Mouse (Mus musculus) heart, postnatal 25 days (tissue): ENCODE measurements around the gene 1700012P22Rik. TPM values are rescaled to one million over a fixed set of nuclear protein-coding genes. Genes with fewer than 3 reads are reported as not detected.
A peak's percentile ranks its signal among the peaks of the same experiment; 100 is the strongest.

Experiments used
- DNase-seq: peaks from one replicate; pipeline ENCODE4 v3.0.0; 2022; ENCODE audit warnings: low spot score
- intact Hi-C: fragments of 180-260 bp; cut with DNase I; formaldehyde crosslinking; loops from one replicate; pipeline ENCODE4 v1.15.1; 2025
- total RNA-seq, 2 experiments: library from RNA; stranded (reverse); gene quantifications; 2 replicates each; pipeline ENCODE4 v1.2.3; 2021

The 1700012P22Rik gene
- not detected for total RNA-seq

DNA sequence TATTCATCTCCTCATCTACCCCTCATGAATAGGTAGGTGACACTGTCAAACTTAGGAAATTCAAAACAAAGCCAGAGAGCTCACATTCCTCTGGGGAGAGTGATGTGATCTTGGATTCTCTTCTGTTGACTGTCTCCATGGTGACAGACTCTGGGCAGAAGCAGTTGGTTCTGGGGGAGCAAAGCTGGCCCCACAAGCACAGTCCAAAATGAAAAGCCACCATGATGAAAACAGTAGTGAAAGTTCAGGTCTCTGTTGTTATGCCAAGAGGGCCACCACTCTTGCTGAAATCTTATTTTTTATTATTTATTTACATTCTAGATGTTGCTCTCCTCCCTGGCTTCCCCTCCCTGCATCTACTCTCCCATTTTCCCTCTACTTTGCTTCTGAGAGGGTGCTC lies at the start of gene 1700012P22Rik:
Gene 1700012P22Rik (minus strand): TSS at position 101 of the 400 bp plus-strand sequence.
- DNase-seq: no peak
- intact Hi-C loops: no loop called here

DNA sequence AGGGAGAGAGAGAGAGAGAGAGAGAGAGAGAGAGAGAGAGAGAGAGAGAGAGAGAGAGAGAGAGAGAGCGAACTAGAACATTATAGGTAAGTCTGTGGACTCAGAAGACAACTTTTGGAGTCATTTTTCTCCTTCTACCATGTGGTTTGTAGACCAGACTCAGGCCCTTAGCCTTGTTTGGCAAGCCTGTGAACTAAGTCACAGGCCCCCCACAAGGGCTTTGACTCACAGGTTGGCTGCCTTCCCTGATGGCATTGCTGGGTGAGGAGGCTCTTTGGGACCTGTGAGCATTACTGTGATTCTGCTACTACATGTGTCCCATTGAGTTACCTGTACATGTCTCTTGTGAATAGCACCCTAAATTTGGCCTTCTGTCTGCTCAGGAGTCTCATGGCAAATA lies 29.5 kb upstream of the 1700012P22Rik start:
- intact Hi-C loops: no loop called here
- no peak for DNase-seq

DNA sequence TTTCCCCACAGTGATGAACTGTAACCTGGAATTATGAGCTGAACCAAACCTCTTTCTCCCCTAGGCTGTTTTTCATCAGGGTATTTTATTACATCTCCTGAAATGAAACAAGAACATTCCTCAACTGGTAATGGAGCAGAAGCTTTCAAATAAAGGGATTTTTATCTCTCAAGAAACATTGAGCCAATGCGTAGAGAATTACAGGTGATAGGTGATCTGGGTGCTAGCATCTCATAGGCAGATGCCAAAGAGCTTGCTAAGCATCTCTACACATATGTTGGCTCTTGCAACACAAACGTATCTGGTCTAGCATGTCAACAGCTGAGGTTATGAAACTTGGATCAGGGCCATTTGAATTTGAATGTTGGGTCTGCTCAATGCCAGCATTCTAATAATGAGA lies 26.6 kb upstream of the 1700012P22Rik start:
- intact Hi-C loops: no loop called here
- DNase-seq: no peak

DNA sequence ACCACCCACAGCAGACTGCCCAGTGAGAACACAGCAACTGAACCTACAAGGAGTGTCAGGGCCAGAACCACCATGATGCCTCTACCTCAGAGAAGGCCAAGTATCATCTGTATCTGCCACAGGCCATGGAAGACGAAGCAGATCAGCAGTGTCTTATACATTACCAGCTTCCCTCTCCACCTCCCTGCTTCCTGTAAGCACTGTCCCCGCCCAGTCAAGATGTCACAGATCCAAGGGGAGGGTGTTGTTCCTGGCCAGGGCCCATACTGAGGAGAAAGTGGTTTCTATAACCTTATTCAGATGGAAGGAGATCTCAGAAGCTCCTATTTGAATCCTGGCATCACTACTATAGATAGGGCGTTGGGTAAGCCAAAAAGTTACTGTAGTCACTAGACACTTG lies 25.1 kb upstream of the 1700012P22Rik start, which contains the start of gene Aadacl3:
Gene Aadacl3 (minus strand): TSS at position 101 of the 400 bp plus-strand sequence.
- DNase-seq: no peak
- intact Hi-C loops: no loop called here

DNA sequence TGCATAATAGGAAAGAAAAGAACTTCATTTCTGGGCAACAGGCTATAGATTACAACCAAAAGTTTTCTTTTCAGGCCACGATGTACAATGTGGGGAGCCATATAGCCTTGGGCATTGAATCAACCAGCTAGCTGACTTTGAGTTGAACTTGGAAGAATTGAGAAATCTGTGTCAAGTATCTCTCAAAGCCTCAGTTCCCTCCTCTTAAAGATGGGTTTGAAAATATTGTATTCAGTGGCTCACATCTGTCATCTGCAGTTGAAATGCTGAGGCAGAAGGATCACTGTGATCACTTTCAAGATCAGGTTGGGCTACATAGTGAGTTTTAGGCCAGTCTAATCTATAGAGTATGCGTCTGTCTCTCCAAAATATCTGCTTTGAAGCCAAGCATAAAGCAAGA lies 14.6 kb upstream of the 1700012P22Rik start, which contains the start of gene Gm9944:
Gene Gm9944 (minus strand): TSS at position 101 of the 400 bp plus-strand sequence.
- intact Hi-C loops: no loop called here

DNA sequence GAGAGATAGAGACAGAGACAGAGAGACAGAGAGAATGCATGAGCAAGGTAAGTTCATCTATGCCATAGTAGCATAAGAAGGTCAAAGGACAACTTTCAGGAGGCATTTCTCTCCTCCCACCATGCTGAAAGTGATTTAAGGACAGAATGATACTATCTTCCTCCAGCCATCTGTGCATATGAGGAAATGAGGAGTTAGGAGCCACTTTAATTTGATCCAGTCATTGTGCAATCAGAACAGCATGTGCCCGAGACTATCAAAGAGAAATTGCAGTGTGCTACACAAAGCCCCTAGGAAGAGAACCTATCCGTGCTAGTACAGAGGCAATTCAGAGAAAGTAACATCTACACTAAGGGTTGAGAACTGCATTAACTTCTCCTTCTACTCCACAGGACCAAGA lies 10.0 kb upstream of the 1700012P22Rik start:
- no peak for DNase-seq
- intact Hi-C loops: no loop called here

More for the DNA sequence above, 14.6 kb upstream of the 1700012P22Rik start, which contains the start of gene Gm9944:
- DNase-seq: no peak

DNA sequence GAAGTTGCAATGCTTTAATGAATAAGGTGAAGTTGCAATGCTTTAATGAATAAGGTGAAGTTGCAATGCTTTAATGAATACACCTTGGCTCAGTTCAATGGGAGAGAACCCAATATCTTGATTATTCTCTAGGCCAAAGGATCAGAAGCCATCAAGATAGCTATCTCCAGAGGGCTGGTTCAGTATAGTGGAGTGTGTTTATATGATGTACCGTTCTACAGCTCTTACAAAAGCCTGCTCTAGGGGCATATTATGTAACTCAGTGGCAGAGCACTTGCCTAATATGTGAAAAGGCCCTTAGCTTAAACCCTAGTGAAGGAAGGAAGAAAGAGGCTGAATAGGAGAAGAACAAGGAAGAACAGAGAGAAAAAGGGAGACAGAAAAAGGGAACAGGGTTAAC lies 3.0 kb upstream of the 1700012P22Rik start:
- intact Hi-C loops: no loop called here

DNA sequence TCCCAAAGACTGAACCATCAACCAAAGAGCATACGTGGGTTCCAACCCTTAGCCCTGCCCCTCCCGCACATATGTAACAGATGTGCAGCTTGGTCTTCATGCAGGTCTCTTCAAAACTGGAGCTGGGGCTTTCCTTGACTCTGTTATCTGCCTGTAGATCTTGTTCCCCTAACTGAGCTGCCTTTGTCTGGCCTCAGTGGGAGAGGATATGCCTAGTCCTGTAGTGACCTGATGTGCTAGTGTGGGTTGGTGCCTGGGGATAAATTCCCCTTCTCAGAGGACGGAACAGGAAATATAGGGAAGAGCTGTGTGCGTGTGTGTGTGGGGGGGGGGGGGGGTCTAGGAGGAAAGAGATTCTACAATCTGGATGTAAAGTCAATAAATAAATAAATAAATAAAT lies 2.5 kb upstream of the 1700012P22Rik start:
- intact Hi-C loops: no loop called here
- DNase-seq: no peak

More for the DNA sequence above, 3.0 kb upstream of the 1700012P22Rik start:
- no peak for DNase-seq

DNA sequence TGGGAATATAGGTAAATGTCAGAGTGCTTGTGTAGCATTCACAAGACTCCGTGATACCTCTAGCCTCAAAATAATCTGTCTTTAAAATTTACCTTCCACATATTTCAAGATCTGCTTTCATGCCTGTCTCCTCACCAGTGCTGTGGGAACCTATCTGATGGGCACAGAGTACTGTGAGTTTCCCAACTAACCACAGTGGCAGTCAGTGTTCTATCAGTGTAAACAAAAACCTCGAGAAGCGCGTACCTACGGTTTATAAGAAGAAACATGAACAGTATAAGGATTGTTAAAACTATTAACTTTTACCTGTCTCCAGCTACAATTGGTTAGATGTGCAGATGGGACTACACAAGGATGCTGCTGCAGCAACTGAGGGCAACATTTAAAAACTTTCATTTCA lies 5.4 kb downstream of the 1700012P22Rik start:
- intact Hi-C loops: no loop called here
- no peak for DNase-seq

DNA sequence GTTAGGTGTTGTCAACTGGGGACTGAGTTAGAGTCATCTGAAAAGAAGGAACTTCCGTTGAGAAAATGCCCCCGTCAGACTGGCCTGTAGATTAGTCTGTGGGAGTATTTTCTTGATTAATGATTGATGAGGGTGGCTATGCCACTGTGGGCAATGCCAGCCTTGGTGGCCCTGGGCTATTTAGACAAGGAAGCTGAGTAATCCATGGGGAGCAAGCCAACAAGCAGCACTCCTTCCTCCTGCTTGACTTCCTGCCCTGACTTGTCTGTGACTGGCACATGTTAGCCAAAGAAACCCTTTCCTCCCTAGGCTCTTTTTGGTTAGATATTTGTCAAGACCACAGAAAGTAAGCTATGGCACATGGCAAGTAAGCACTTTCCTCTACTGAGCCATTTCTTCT lies 7.8 kb downstream of the 1700012P22Rik start:
- intact Hi-C loops: no loop called here

DNA sequence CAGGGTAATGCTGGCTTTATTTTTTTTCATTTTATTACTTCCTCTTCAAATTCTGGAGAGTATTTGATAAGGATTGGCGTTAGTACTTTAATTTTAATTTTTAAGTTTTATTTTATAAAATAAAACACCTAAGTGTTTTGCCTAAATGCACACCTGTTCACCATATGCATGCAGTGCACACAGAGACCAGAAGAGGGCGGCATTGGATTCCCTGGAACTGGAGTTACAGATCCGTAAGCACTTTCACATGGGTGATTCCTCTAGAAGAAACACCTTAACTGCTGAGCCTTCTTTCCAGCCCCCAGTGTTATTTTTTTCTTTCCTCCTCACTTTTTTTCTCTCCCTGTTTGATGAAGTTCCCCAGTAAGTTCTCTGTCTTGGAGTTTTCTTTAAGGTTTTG lies 9.7 kb downstream of the 1700012P22Rik start:
- no peak for DNase-seq
- intact Hi-C loops: no loop called here

More for the DNA sequence above, 7.8 kb downstream of the 1700012P22Rik start:
- no peak for DNase-seq

DNA sequence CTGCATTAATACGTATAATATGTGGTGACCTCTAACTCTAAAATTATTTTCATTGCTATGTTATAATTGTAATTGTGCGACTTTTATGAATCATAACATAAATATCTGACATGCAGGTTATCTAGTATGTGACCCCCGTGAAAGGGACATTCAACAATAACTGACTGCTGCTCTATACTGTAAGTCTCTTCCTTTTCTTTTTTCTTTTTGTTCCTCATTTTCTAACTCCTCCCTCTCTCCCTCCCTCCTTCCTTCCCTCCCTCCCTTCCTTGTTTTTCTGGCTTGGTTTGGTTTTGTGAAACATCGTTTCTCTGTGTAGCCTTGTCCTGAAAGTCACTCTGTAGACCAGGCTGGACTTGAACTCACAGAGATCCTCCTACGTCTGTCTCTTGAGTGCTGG lies 14.0 kb downstream of the 1700012P22Rik start:
- no peak for DNase-seq
- intact Hi-C loops: no loop called here

DNA sequence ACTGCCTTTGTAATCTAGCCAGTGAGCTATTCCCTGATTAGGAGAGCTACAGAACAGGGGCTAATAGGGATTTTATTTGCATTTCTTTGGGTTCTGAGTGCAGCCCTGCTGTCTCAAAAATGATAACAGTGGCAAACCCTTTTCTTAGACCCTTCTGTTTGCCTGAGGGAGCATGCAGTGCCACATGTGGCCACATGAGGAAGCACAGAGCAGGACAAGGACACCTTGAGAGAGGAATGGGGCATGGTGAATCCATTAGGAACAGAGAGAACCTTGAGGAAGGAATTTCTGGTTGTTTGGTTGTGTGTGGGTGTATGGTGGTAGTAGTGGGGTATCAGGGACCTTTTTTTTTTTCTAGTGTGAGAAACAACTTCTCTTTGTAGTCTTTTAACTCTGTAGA lies 17.9 kb downstream of the 1700012P22Rik start:
- intact Hi-C loops: no loop called here
- DNase-seq: no peak

DNA sequence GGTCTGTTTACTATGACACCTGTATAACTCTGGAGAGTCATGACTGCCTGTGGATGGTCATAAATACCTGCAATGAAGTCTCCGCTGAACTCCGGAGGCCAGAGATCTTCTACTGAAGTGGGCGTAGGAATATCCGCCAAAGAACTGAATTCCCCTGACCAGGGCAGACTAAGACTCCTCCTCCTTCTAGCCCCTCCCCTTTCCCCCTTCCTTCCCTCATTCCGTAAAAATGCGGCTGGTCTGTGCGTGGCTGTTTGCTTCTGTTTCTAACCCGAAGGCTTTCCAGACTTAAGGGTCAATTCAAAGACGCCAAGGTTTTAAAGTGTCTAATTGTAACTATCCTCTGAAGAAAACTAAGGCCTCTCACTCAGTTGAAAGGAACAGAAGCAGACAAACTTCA lies 30.3 kb downstream of the 1700012P22Rik start, which contains the start of gene Pramef12:
Gene Pramef12 (minus strand): TSS at position 175 of the 400 bp plus-strand sequence.
- intact Hi-C loops: no loop called here
- no peak for DNase-seq

DNA sequence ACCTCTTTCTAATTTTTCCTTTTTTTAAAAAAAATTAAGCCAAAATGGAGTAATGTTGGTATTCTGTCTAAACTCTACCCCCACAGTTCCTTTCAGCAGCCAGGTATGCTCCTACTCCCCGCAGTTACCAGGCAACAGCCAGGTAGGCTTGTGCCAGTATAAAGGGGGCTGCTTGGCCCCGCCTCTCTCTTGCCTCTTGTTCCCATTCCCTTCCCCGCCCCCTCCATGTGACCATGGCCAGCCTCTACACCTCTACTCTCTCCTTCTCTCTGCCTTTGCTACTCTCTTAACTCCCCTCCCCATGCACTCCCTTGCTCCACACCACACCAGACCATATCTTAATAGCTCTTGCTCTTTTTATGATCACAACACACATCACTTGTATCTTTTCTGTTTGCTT lies 32.3 kb downstream of the 1700012P22Rik start:
- intact Hi-C loops: no loop called here
- no peak for DNase-seq

DNA sequence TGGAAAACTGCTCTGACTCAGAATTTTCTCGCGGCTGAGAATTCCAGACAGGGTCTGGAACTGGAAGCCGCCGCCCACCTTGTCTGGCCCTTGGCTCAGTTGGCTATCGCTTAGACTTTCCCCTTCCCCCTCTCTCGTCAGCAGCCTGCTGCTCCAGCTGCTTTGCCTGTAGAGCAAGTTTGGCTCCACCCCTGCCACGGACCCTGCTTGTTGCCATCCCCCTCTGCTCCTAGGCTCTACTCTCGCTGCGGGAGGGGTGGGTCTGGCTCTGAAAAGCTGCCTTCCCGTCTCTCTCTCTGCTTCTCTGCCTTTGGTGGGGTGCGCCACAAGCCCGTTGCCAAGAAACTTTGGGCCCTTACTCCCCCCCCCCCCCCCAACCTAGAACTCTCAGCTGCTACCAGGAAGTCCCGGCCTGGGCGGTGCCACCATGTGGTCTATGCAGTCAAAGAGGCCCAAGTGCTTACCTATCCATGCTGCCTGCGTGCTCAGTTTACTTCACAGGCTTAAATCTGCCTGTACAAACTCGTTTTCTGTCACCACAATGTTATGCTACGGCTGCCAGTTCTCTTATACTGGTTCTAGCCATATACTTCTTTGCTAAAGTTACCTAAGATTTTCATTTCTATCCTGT lies 34.0 kb downstream of the 1700012P22Rik start:
- peak; percentile 2 for DNase-seq
- intact Hi-C loops: no loop called here

DNA sequence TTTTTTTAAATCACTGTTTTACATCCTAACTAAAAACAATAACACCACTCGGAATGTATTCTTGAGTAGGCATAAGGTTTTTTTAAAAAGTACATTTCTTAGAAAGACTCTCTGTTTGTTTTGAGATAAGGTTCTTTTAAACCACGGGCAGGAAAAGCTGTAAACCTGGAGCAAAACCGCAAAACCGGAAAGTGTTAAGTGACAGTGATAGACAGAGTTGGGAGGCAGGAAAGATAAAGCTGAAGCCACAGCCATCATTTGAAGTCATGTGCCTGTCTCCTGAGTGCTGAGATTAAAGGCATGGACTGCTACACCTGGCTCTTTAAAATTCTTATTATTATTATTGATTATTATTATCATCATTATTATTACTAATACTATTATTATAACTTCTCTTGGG lies 35.9 kb downstream of the 1700012P22Rik start:
- intact Hi-C loops: no loop called here
- DNase-seq: no peak

DNA sequence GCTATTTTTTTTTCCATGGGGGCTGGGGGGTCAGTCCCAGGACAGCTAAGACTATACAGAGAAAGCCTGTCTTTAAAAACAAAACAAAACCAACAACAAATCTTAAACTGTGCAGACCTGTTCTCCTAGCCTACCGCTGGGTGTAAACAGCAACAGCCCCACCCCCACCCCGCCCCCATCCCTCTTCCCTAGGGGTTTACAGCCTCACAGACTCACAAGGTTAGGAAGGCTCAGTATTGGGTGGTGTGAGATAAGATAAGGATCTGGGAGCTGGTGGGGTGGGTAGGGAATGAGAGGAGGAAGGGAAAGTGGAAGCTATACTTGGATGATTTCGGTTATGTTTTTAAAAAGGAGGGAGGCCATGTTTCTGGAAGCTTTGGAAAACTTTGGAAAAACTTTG lies 42.3 kb downstream of the 1700012P22Rik start:
- no peak for DNase-seq

DNA sequence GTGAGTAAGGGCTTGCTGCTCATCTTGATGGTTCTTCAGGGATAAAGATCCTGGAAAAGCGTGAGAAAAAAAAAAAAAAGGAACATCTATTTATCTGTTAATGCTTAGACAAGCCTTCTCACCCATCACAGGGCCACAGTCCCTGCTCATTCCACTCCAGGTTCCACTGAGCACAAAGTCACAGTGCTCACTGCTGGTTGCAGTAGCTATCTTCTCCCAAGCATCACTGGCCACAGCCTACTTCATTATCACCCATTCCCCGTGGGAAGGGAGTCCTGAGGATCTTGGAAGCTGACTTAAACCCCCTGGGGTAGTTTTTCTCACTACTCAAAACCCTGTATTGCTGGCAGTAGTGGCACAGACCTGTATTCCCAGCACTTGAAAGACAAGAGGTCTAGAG lies 60.7 kb downstream of the 1700012P22Rik start, which contains the start of gene Pramef20:
Gene Pramef20 (minus strand): TSS at position 23 of the 400 bp plus-strand sequence.
- intact Hi-C loops: no loop called here
- DNase-seq: no peak

More for the DNA sequence above, 42.3 kb downstream of the 1700012P22Rik start:
- intact Hi-C loops: no loop called here
